Mouse (Mus musculus): Measurements from ENCODE around the gene Ptgis.

GRCm38 (mm10) chr2:167175284-167175683, 65.1 kb downstream of the Ptgis start:
- TF ChIP-seq GATA1 (IDR thresholded peaks at IDR 0.05; ENCODE audit: borderline replicate concordance, low read length) (no peak), FLI1 (IDR thresholded peaks at IDR 0.05; ENCODE audit: low read length) (no peak)

Measured in megakaryocyte, embryonic 14.5 days (primary cell).